Mouse (Mus musculus): Measurements from ENCODE around the gene Ier3. TPM values are rescaled to one million over a fixed set of nuclear protein-coding genes. Genes with fewer than 3 reads are reported as not detected.

Gene Ier3
- polyA plus RNA-seq, 1 experiment from 2014 or later: 5.0 TPM

GRCm38 (mm10) chr17:35785140-35785539 lies 36.3 kb upstream of the Ier3 start:
- no peaks in the 10 kb centered on the region for H3K9me3 ChIP-seq (replicated peaks; ENCODE audit: control insufficient read depth, low read length)
- ATAC-seq (no peak), DNase-seq (ENCODE audit: low spot score) (no peak)
- no peaks in the 10 kb centered on the region for H3K36me3 ChIP-seq (ENCODE audit: control insufficient read depth, insufficient read depth, low read length)
- no peak overlapping the region for H3K4me2 ChIP-seq (ENCODE audit: low read length)
- H3K27ac ChIP-seq (ENCODE audit: low read depth, low read length): no peak overlapping the region
- no peaks in the 10 kb centered on the region for H3K4me1 ChIP-seq (ENCODE audit: control insufficient read depth, insufficient read depth, low read length)
- 87% methylated on average over 4 of the region's 4 CpGs for WGBS
- H3K27me3 ChIP-seq (replicated peaks; ENCODE audit: control insufficient read depth, insufficient read depth, low read length): no peaks in the 10 kb centered on the region
- H3K9ac ChIP-seq (ENCODE audit: low read length): no peak overlapping the region
- H3K4me3 ChIP-seq (ENCODE audit: low read depth, low read length): no peak overlapping the region

- H3K9me3 ChIP-seq (replicated peaks; ENCODE audit: control insufficient read depth, low read length): no peaks in the 10 kb centered on the region
- H3K27ac ChIP-seq (ENCODE audit: low read depth, low read length): no peak overlapping the region
- no peak overlapping the region for H3K4me2 ChIP-seq (ENCODE audit: low read length)
- H3K36me3 ChIP-seq (ENCODE audit: control insufficient read depth, insufficient read depth, low read length): no peaks in the 10 kb centered on the region
- H3K4me1 ChIP-seq (ENCODE audit: control insufficient read depth, insufficient read depth, low read length): no peaks in the 10 kb centered on the region
- DNase-seq (ENCODE audit: low spot score) (no peak), ATAC-seq (no peak)
- H3K9ac ChIP-seq (ENCODE audit: low read length): no peak overlapping the region
- no peaks in the 10 kb centered on the region for H3K27me3 ChIP-seq (replicated peaks; ENCODE audit: control insufficient read depth, insufficient read depth, low read length)
- H3K4me3 ChIP-seq (ENCODE audit: low read depth, low read length): no peak overlapping the region
Observed at GRCm38 (mm10) chr17:35787493-35787892, 34.0 kb upstream of the Ier3 start.

GRCm38 (mm10) chr17:35788025-35788424 lies 33.5 kb upstream of the Ier3 start:
- H3K4me2 ChIP-seq (ENCODE audit: low read length): no peak overlapping the region
- ATAC-seq (no peak), DNase-seq (ENCODE audit: low spot score) (no peak)
- no peaks in the 10 kb centered on the region for H3K4me1 ChIP-seq (ENCODE audit: control insufficient read depth, insufficient read depth, low read length)
- no peaks in the 10 kb centered on the region for H3K27me3 ChIP-seq (replicated peaks; ENCODE audit: control insufficient read depth, insufficient read depth, low read length)
- WGBS: 76% methylated on average over 3 of the region's 3 CpGs
- no peak overlapping the region for H3K27ac ChIP-seq (ENCODE audit: low read depth, low read length)
- no peaks in the 10 kb centered on the region for H3K9me3 ChIP-seq (replicated peaks; ENCODE audit: control insufficient read depth, low read length)
- no peaks in the 10 kb centered on the region for H3K36me3 ChIP-seq (ENCODE audit: control insufficient read depth, insufficient read depth, low read length)
- no peak overlapping the region for H3K9ac ChIP-seq (ENCODE audit: low read length)
- H3K4me3 ChIP-seq (ENCODE audit: low read depth, low read length): no peak overlapping the region

GRCm38 (mm10) chr17:35790933-35791332 lies 30.6 kb upstream of the Ier3 start:
- 90% methylated on average over 4 of the region's 4 CpGs for WGBS

GRCm38 (mm10) chr17:35792837-35793236 lies 28.6 kb upstream of the Ier3 start:
- ATAC-seq: no peak
- 90% methylated on average over 2 of the region's 2 CpGs for WGBS

More at GRCm38 (mm10) chr17:35790933-35791332, 30.6 kb upstream of the Ier3 start:
- no peak overlapping the region for H3K27ac ChIP-seq (ENCODE audit: low read depth, low read length)
- no peaks in the 10 kb centered on the region for H3K4me1 ChIP-seq (ENCODE audit: control insufficient read depth, insufficient read depth, low read length)
- H3K27me3 ChIP-seq (replicated peaks; ENCODE audit: control insufficient read depth, insufficient read depth, low read length): no peaks in the 10 kb centered on the region
- DNase-seq (ENCODE audit: low spot score) (no peak), ATAC-seq (no peak)
- no peak overlapping the region for H3K4me3 ChIP-seq (ENCODE audit: low read depth, low read length)
- H3K4me2 ChIP-seq (ENCODE audit: low read length): no peak overlapping the region
- no peaks in the 10 kb centered on the region for H3K36me3 ChIP-seq (ENCODE audit: control insufficient read depth, insufficient read depth, low read length)
- H3K9ac ChIP-seq (ENCODE audit: low read length): no peak overlapping the region
- no peaks in the 10 kb centered on the region for H3K9me3 ChIP-seq (replicated peaks; ENCODE audit: control insufficient read depth, low read length)

GRCm38 (mm10) chr17:35795099-35795498 lies 26.4 kb upstream of the Ier3 start:
- Histone ChIP-seq H3K4me2 (ENCODE audit: low read length) (no peak overlapping the region), H3K9me3 (replicated peaks; ENCODE audit: control insufficient read depth, low read length) (no peaks in the 10 kb centered on the region), H3K4me1 (ENCODE audit: control insufficient read depth, insufficient read depth, low read length) (no peaks in the 10 kb centered on the region), H3K9ac (ENCODE audit: low read length) (no peak overlapping the region), H3K36me3 (ENCODE audit: control insufficient read depth, insufficient read depth, low read length) (no peaks in the 10 kb centered on the region), H3K27me3 (replicated peaks; ENCODE audit: control insufficient read depth, insufficient read depth, low read length) (no peaks in the 10 kb centered on the region), H3K27ac (ENCODE audit: low read depth, low read length) (no peak overlapping the region), H3K4me3 (ENCODE audit: low read depth, low read length) (no peak overlapping the region)
- 59% methylated on average over 2 of the region's 2 CpGs for WGBS
- no peak for ATAC-seq
- no peak for DNase-seq (ENCODE audit: low spot score)

More at GRCm38 (mm10) chr17:35792837-35793236, 28.6 kb upstream of the Ier3 start:
- no peak for DNase-seq (ENCODE audit: low spot score)
- H3K36me3 ChIP-seq (ENCODE audit: control insufficient read depth, insufficient read depth, low read length): no peaks in the 10 kb centered on the region
- H3K27ac ChIP-seq (ENCODE audit: low read depth, low read length): no peak overlapping the region
- H3K9me3 ChIP-seq (replicated peaks; ENCODE audit: control insufficient read depth, low read length): no peaks in the 10 kb centered on the region
- H3K9ac ChIP-seq (ENCODE audit: low read length): no peak overlapping the region
- no peak overlapping the region for H3K4me2 ChIP-seq (ENCODE audit: low read length)
- no peaks in the 10 kb centered on the region for H3K27me3 ChIP-seq (replicated peaks; ENCODE audit: control insufficient read depth, insufficient read depth, low read length)
- H3K4me3 ChIP-seq (ENCODE audit: low read depth, low read length): no peak overlapping the region
- no peaks in the 10 kb centered on the region for H3K4me1 ChIP-seq (ENCODE audit: control insufficient read depth, insufficient read depth, low read length)

GRCm38 (mm10) chr17:35795656-35796055 lies 25.8 kb upstream of the Ier3 start:
- DNase-seq (ENCODE audit: low spot score) (no peak), ATAC-seq (no peak)
- no peaks in the 10 kb centered on the region for H3K27me3 ChIP-seq (replicated peaks; ENCODE audit: control insufficient read depth, insufficient read depth, low read length)
- no peak overlapping the region for H3K9ac ChIP-seq (ENCODE audit: low read length)
- H3K36me3 ChIP-seq (ENCODE audit: control insufficient read depth, insufficient read depth, low read length): no peaks in the 10 kb centered on the region
- H3K4me3 ChIP-seq (ENCODE audit: low read depth, low read length): no peak overlapping the region
- H3K4me2 ChIP-seq (ENCODE audit: low read length): no peak overlapping the region
- 76% methylated on average over 6 of the region's 6 CpGs for WGBS
- H3K9me3 ChIP-seq (replicated peaks; ENCODE audit: control insufficient read depth, low read length): no peaks in the 10 kb centered on the region
- H3K27ac ChIP-seq (ENCODE audit: low read depth, low read length): no peak overlapping the region
- H3K4me1 ChIP-seq (ENCODE audit: control insufficient read depth, insufficient read depth, low read length): no peaks in the 10 kb centered on the region

GRCm38 (mm10) chr17:35796835-35797234 lies 24.6 kb upstream of the Ier3 start:
- WGBS: 76% methylated on average over 5 of the region's 5 CpGs
- ATAC-seq: no peak
- Histone ChIP-seq H3K4me2 (ENCODE audit: low read length) (no peak overlapping the region), H3K4me3 (ENCODE audit: low read depth, low read length) (no peak overlapping the region), H3K27ac (ENCODE audit: low read depth, low read length) (no peak overlapping the region), H3K36me3 (ENCODE audit: control insufficient read depth, insufficient read depth, low read length) (no peaks in the 10 kb centered on the region), H3K27me3 (replicated peaks; ENCODE audit: control insufficient read depth, insufficient read depth, low read length) (no peaks in the 10 kb centered on the region), H3K9me3 (replicated peaks; ENCODE audit: control insufficient read depth, low read length) (no peaks in the 10 kb centered on the region), H3K4me1 (ENCODE audit: control insufficient read depth, insufficient read depth, low read length) (no peaks in the 10 kb centered on the region), H3K9ac (ENCODE audit: low read length) (no peak overlapping the region)
- DNase-seq (ENCODE audit: low spot score): no peak

GRCm38 (mm10) chr17:35800905-35801304 lies 20.6 kb upstream of the Ier3 start:
- 80% methylated on average over 2 of the region's 2 CpGs for WGBS
- ATAC-seq (no peak), DNase-seq (ENCODE audit: low spot score) (no peak)
- no peaks in the 10 kb centered on the region for H3K27me3 ChIP-seq (replicated peaks; ENCODE audit: control insufficient read depth, insufficient read depth, low read length)
- H3K4me1 ChIP-seq (ENCODE audit: control insufficient read depth, insufficient read depth, low read length): no peaks in the 10 kb centered on the region
- H3K27ac ChIP-seq (ENCODE audit: low read depth, low read length): no peak overlapping the region
- H3K9ac ChIP-seq (ENCODE audit: low read length): no peak overlapping the region
- H3K36me3 ChIP-seq (ENCODE audit: control insufficient read depth, insufficient read depth, low read length): no peaks in the 10 kb centered on the region
- H3K4me2 ChIP-seq (ENCODE audit: low read length): no peak overlapping the region
- H3K9me3 ChIP-seq (replicated peaks; ENCODE audit: control insufficient read depth, low read length): no peaks in the 10 kb centered on the region
- H3K4me3 ChIP-seq (ENCODE audit: low read depth, low read length): no peak overlapping the region

Measured in forebrain, embryonic 14.5 days (tissue).